Mouse (Mus musculus) liver, postnatal 0 days (tissue): ENCODE results near the gene Ezr.

Experiments used
- CTCF ChIP-seq: sonication (generic); IDR thresholded peaks from 2 replicates; pipeline ENCODE4 v1.5.1; 2016; ENCODE audit warnings: antibody characterized with exemption, low read depth
- EP300 ChIP-seq: IDR thresholded peaks from 2 replicates; pipeline ENCODE4 v1.6.1; 2016; ENCODE audit warnings: antibody characterized with exemption, low read depth, mild to moderate bottlenecking

DNA sequence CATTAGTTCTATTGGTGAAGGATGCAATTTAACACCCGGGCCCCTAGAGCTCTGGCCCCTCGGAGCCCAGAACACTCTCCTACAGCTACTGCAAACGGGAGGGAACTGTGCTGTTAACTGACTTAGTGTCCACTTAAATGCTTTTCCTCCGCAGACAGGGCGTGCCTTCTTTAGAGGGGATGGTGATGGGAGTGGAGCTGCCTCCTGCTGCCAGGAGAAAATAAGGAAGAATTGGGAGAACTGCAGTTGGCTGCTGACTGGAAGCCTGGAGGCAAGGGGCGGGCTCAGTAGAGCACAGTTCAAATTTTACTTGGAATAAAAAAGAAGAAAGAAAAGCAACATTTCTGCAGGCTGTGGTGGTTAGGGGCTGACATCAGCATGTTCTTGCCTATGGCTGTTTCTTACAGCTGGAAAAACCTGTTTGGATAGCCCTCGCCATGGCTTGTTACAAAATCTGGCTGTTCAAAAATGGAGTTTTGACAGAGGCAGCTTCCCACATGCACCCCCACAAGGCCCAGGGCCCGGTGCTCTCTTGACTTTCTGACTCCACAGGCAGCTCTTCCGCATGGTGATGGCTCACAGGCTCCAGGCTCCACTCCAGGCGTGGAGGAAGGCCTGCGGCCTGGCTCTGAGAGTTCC is 31.2 kb downstream of the Ezr start:
- TF ChIP-seq CTCF (no peak), EP300 (no peak)
